27 mouse cellular contexts compared by ENCODE assay signal in the genomic region with DNA sequence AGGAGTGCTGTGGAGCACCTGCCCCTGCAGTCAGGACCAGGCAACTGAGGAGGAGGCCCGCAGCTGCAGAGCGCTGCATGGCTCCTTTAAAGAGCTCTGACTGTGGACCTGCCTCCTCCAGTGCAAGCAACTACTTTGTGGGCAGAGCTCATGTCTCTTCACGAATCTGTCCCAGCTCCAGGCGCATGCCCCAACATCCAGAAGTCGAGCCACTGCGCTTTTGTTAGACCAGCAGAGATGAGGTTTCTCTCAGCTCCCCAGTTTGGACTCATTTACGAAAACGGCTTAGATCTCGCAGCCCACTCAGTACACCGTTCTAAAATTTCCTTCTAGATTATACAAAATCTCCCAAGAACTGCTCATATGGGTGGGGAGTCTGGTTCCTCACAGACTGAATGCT.
DNase-seq lines count a peak whose midpoint lies in the region; TF ChIP-seq lines count a peak whose summit lies in the region.
"Had no signal": no experiment of that assay in that cellular context is flagged by ENCODE, and none has a peak within 500 bp of the region (broad histone marks: within the 10 kb centered on the region; RNA-seq: fewer than 3 reads in every experiment).

No protein-coding gene starts in this region.

- TF ChIP-seq POLR2A in cortical plate, adult 2 months (IDR thresholded peaks at IDR 0.05; ENCODE audit: extremely low read depth, insufficient read depth, low read length) = peak; percentile 57; the same call in 1 of the 2 replicates
- TF ChIP-seq POLR2A in kidney, adult 2 months (IDR thresholded peaks at IDR 0.05; ENCODE audit: low read depth, low read length) = no peak

- H3K36me3 ChIP-seq in kidney, adult 2 months (ENCODE audit: control insufficient read depth, insufficient read depth, low read length) = no peaks in the 10 kb centered on the region
- H3K36me3 ChIP-seq: embryonic facial prominence, embryonic 12.5 days; forebrain, embryonic 12.5 days; heart, embryonic 10.5 days; limb, embryonic 15.5 days; lung, embryonic 15.5 days; midbrain, embryonic 10.5 days; neural tube, embryonic 15.5 days; stomach, embryonic 15.5 days had no signal

- no peak overlapping the region for H3K4me3 ChIP-seq in cortical plate, adult 2 months (ENCODE audit: insufficient read depth, low read length)
- no peak overlapping the region for H3K4me3 ChIP-seq in kidney, adult 2 months (ENCODE audit: insufficient read depth, low read depth, low read length)
- H3K4me3 ChIP-seq: embryonic facial prominence, embryonic 12.5 days; forebrain, embryonic 12.5 days; heart, embryonic 10.5 days; limb, embryonic 15.5 days; lung, embryonic 15.5 days; midbrain, embryonic 10.5 days; neural tube, embryonic 15.5 days; stomach, embryonic 15.5 days had no signal

- no peaks in the 10 kb centered on the region for H3K27me3 ChIP-seq in kidney, adult 2 months (replicated peaks; ENCODE audit: control insufficient read depth, insufficient read depth, low read length)
- H3K27me3 ChIP-seq: embryonic facial prominence, embryonic 12.5 days; forebrain, embryonic 12.5 days; limb, embryonic 15.5 days; lung, embryonic 15.5 days; neural tube, embryonic 15.5 days; stomach, embryonic 15.5 days had no signal

- H3K4me1 ChIP-seq in cortical plate, adult 2 months (ENCODE audit: control insufficient read depth, insufficient read depth, low read length) = peaks cover 3% of the 10 kb centered on the region
- H3K4me1 ChIP-seq in kidney, adult 2 months (ENCODE audit: control insufficient read depth, insufficient read depth, low read length) = no peaks in the 10 kb centered on the region
- H3K4me1 ChIP-seq: embryonic facial prominence, embryonic 12.5 days; forebrain, embryonic 12.5 days; limb, embryonic 15.5 days; lung, embryonic 15.5 days; midbrain, embryonic 10.5 days; neural tube, embryonic 15.5 days; stomach, embryonic 15.5 days had no signal

- H3K27ac ChIP-seq in cortical plate, adult 2 months (ENCODE audit: insufficient read depth, low read length) = 0 out of 2 replicates have a peak overlapping the region, but pooled peaks have one; percentile 3
- H3K27ac ChIP-seq in kidney, adult 2 months (ENCODE audit: insufficient read depth, low read depth, low read length) = no peak overlapping the region
- H3K27ac ChIP-seq: embryonic facial prominence, embryonic 12.5 days; forebrain, embryonic 12.5 days; heart, embryonic 10.5 days; hindbrain, embryonic 14.5 days; kidney, postnatal 0 days; limb, embryonic 15.5 days; liver, embryonic 14.5 days; lung, embryonic 15.5 days; midbrain, embryonic 10.5 days; neural tube, embryonic 15.5 days; stomach, embryonic 15.5 days had no signal

- WGBS in kidney, adult 2 months = 70% methylated on average over 10 of the region's 10 CpGs

- no peak for TF ChIP-seq CTCF in cortical plate, adult 2 months (IDR thresholded peaks at IDR 0.05; ENCODE audit: extremely low read depth, insufficient read depth, low read length)
- no peak for TF ChIP-seq CTCF in kidney, adult 2 months (conservative IDR thresholded peaks at IDR 0.05; ENCODE audit: insufficient read depth, insufficient read length, low read depth, low read length)

- intact Hi-C loops in left cerebral cortex, postnatal 25 days (cut with DNase I) = no loop called here

- DNase-seq in heart, adult 11 months = peak; percentile 54
- no peak for DNase-seq in heart, adult 18-20 months
- peak; percentile 39 to 89 for DNase-seq in left cerebral cortex, postnatal 25 days (ENCODE audit: low spot score in 2 of 2)
- peak; percentile 74 for DNase-seq in telencephalon, adult 2 months (ENCODE audit: low read depth, low spot score)
- no peak for DNase-seq in adrenal gland, postnatal 36 days
- no peak for DNase-seq in kidney, adult 2 months
- DNase-seq: adrenal gland, postnatal 25 days; cerebellum, adult 11 months; cerebellum, postnatal 10 days; heart, postnatal 4 days; kidney, adult 18-20 months; layer of hippocampus, adult 9-11 months; lung, postnatal 4 days; thymus, adult 18-20 months; thymus, postnatal 36 days had no signal

Comparison
In these comparisons a context has a peak if more than half of its experiments do, and no peak if none do; other contexts are left out.
1. DNase-seq: peak in heart, adult 11 months (single experiment), left cerebral cortex, postnatal 25 days (2 of 2) and telencephalon, adult 2 months (single experiment); none in heart, adult 18-20 months (0 of 2), adrenal gland, postnatal 36 days (0 of 2) and kidney, adult 2 months (single experiment).